Mouse (Mus musculus) adrenal gland, postnatal 0 days (tissue): ENCODE measurements around the gene Creb5. TPM values are rescaled to one million over a fixed set of nuclear protein-coding genes. Genes with fewer than 3 reads are reported as not detected.

Experiments used
- polyA plus RNA-seq: library from polyadenylated mRNA; unstranded; fragments of >200 nt; fragmentation: Nextera tagmentation; extraction: Ambion mirVana; gene quantifications from 2 replicates; pipeline ENCODE4 v1.2.1, GENCODE M21; 2015

The Creb5 gene
- polyA plus RNA-seq, result 7.7 and 17.2 TPM in 2 replicates

DNA sequence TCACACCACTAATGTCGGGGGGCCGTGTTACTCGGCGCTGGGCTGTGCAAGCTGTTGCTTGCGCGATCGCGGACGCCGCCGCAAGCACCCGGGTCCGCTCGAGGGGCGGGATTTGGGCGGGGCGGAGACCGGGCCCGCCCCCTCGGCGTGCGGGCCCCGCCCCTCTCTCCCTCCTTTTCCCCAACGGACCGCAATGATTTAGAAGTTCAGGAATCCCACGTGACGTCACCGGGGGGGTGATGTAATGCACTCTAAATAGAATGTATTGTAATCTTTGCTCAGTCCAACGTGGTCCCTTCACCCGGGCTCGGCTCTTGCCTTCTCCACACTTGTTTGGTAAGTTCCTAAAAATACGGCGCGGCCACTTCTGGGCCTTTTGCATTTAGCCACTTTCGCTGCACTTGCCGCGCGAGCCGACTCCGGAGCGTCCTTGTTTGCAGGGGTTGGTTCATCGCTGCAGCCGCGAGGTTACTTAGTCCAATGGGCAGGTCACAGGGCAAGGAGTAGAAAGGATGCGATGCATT, at the start of gene Creb5:
Gene Creb5, plus strand, starts transcription at position 233 of the 524 bp plus-strand sequence.

Other genes with a start within 250 kb of the Creb5 start
- gene Jazf1, start 218.6 kb upstream of the Creb5 start, polyA plus RNA-seq, result 6.9 and 14.6 TPM in 2 replicates